Mouse (Mus musculus) liver, adult (tissue): ENCODE measurements around the gene Rtp3.

ENCODE experiments used
- GATA4 ChIP-seq: IDR thresholded peaks from 2 replicates; pipeline ENCODE4 v1.6.1; 2014; ENCODE audit warnings: mild to moderate bottlenecking, low read length; ENCODE audit not compliant: insufficient replicate concordance

Rtp3 gene

DNA sequence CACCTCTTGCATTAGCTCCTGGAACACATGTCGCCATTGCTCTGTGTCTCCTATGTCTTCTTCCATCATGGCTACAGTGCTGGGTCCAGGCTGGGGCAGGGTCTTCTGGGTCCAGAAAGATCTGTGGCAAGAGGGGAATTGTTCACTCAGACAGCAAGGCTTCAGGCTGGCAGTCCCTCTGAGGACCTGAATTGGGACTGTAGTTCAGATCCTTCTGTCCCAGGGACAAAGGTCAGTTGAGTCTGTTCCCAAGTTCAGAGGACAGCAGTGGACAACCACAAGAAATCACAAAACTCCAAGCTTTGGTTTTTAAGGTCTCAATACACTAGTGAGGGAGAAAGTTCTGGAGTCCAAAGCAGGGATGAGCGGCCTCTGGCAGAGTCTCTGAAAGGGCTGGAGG is 840 bp downstream of the Rtp3 start:
- no peak for TF ChIP-seq GATA4

DNA sequence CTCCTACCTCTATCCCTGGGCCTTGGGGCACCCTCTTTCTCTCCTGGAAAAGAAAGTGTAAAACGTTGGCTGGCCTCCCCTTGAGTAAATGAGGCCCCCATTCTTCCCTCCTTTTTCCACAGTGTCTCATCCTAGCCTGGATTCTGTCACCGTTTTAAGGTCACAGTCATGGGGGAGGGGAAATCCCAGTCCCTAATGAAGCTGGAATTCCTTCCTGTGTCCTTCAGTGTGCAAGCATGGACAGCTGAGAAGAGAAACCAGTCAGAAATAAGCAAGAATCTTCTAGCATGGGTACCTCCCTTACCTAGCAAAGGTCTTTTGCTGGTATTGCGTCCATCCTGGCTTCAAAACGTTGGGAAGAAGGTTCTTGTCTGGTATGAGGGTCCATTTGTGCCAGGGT is 1.2 kb downstream of the Rtp3 start:
- no peak for TF ChIP-seq GATA4

DNA sequence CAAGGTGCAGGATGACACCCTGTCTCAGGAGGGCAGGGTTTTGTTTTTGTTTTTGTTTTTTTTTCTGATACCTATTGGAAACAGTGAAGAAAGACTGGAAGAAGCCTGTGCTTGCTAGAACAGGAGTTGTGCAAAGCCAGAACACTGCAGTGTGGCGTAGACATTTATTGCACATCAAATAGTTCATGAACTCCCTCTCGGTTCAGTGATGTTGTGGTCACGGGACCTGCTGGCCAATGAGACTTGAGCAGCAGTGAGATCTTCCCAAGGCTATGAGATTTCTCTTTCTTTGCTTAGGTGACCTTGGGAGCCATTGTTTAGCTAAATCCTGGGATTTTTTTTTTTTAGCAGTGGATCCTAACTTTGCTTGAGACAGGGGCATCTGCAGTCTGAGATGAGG is 2.3 kb downstream of the Rtp3 start:
- TF ChIP-seq GATA4 = no peak

DNA sequence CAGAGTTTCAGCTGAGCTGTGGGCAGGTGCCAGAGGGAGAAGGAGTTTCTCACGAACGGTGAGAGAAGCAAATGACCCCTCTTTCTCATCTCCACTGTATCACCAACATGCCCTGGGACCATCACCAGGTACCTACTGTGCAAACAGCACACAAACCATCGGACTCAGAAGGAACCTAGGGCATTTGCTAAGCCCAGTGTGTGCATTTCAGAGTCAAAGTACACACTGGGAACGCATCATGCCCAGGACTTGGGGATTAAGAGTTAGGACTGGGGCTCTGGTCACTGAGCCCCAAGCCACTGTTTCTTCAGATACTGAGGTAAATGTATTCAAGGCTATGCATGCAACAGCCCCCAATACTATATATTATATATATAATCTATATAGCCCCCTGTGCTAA is 3.1 kb downstream of the Rtp3 start:
- TF ChIP-seq GATA4 = no peak

DNA sequence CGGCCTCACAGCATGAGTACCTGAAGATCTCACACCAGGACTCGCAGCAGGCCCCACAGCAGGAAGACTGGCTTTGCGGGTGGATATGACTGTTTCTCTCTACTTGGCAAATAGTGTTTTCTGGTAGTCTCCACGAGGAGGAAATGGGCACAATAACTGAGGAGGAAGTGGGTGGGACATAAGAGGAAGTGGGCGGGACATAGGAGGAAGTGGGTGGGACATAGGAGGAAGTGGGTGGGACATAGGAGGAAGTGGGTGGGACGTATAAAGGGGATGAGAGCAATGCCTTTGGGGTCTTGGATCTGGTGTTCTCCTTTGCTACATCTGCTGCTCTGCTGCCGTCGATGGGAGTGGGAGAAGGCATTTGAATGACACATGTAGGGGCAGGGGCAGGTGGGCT is 4.4 kb downstream of the Rtp3 start:
- TF ChIP-seq GATA4 = no peak

DNA sequence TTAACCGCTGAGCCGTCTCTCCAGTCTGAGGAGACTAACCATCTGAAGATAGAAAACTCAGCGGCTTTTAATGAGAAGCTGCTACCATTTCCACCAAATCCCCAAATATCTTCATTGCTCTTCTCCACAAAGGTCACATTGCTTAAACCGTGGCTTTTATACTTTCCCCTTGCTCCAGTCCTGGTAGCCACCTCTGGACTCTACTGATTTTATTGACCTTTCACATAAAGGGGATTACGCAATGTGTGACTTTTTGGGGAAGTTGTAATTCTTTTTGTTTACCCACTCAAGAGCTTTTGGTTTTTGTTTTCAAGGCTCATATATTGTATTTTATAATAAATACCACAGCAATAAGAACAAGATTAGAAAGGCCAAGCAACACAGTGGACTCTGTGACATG is 4.8 kb downstream of the Rtp3 start:
- no peak for TF ChIP-seq GATA4

DNA sequence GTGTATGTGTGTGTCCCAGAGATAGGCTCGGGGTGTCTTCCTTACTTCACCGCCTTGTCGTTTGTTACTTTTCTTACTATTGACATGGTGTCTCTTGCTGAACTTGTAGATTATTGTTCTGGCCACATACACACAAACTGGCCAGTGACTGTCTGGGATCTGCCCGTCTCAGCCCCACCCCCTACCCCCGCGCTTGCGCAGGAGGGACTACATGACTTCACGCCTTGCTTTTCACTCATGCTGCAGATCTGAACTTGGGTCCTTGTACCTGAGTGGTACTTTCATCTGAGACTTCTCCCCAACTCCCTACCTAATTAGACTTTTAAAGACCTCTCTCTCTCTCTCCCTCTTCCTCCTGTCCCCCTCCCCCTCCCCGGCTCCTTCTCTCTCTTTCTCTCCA is 6.3 kb downstream of the Rtp3 start:
- TF ChIP-seq GATA4 = no peak

DNA sequence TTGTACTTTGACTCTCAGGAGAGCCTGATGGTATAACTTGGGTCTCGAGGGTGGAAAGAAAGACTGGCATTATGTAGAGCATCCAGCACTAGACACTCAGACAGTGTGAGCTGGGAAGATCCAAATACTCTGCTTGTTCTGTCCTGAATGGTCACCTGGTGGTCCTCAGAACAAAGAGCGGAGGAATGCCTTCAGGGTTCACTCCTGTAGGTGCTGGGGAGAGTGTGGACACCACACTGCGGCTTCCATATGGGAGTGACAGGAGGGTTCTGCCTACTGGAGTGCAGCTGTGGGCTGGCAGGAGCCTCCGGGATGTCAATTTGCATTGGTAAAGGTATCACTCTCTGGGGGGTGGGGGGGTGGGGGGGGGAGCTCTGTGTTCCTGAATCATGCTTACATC is 8.0 kb downstream of the Rtp3 start:
- no peak for TF ChIP-seq GATA4

DNA sequence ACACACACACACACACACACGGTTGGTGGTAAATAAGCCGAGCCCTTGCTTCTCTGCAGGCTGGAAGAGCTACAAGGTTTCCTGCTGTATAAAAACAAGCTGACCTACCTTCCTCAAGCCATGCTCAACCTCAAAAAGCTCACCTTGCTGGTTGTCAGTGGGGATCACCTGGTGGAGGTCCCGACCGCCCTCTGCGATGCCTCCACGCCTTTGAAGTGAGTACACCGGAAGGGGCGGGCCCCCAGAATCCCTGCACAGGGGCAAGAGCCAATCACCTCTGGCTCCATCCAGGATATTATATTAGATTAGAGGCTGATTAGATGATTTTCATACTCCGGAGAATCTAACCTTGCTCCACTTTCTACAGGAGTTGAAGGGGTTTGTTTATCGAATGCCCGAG is 11.0 kb downstream of the Rtp3 start:
- TF ChIP-seq GATA4 = no peak

DNA sequence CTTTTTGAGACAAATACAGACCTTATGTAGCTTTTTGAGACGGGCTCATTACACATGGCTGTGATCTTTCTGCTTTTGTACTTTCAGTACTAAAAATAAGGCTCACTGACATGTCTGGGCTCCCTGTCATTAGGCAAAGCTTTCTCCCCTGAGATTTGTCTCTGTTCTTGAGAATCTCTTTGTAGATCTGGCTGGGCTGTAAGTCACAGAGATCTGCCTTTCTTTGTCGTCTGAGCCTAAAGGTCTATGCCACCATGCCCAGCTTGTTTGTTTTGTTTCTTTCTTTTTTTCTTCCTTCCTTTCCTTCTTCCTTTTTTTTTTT is 24.5 kb downstream of the Rtp3 start:
- no peak for TF ChIP-seq GATA4

DNA sequence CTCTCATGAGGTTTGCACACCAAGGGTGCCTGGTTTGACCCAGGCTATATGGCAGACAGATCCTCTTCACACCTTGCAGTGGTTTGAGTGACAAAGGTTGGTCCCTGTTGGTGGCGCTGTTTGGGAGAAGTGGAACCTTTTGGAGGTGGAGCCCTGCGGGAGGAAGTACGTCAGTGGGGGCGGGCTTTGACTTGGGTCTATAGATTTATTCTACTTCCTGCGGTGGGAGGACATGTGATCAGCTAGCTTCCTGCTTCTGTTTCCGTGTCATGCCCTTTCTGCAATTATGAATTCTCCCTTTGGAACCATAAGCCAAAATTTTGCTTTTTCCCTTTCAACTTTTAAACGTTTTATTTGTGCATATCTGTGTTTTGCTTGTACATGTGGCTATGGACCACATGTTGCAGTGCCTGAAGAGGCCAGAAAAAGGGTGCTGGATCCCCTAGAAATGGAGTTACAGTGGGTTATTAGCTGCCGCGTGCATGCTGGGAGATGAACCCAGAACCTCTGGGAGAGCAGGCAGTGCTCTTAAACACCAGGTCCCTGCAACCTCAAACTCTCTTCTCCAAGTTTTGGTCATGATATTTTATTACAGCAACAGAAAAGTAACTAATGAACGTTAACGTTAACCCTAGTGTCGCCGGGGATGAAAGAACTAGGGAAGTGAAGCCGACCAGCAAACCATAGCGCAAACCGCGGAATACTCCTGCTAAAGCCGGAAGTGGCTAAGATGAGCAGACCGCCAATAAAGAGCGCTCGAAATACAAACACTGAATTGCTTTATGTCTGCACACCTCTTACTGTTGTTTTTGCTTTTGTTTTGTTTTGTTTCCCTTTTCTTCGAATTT is 25.1 kb downstream of the Rtp3 start:
- TF ChIP-seq GATA4 = no peak

DNA sequence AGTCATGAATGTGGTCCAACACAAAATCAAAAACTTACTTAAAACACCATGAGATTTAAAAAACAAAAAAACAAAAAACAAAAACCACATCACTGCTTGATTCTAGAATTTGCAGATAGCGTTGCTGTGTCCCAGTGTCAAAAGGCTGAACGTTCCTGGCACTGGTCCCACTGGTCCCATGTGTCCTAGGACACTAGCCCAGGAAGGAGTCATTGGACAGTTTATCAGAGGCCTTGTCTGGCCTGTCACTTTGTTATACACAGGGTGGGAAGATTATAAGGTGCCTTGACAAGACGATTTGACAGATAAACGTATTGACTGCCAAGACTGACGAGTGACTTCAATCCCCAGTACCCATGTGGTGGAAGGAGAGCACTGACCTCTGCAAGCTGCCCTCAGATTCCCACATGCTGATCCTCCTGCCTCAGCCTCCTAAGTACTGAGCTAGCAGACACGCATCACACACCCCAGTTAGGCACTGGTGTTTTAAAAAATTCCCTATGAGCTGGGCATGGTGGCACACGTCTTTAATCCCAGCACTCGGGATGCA is 26.7 kb downstream of the Rtp3 start:
- TF ChIP-seq GATA4 = no peak

DNA sequence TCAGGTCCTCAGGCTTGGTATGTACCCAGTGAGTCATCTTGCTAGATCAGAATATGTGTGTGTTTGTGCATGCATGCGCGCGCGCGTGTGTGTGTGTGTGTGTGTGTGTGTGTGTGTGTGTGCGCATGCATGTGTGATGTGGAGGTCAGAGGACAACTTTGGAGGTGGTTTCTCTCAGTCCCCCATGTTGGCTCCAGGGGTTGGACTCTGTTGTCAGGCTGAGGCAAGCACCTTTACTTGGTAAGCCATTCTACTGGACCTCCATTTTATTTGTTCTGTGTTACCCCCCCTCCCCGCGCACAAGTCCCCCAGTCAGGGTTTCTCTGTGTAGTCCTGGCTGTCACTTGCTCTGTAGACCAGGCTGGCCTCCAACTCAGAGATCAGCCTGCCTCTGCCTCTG is 29.0 kb downstream of the Rtp3 start:
- no peak for TF ChIP-seq GATA4

DNA sequence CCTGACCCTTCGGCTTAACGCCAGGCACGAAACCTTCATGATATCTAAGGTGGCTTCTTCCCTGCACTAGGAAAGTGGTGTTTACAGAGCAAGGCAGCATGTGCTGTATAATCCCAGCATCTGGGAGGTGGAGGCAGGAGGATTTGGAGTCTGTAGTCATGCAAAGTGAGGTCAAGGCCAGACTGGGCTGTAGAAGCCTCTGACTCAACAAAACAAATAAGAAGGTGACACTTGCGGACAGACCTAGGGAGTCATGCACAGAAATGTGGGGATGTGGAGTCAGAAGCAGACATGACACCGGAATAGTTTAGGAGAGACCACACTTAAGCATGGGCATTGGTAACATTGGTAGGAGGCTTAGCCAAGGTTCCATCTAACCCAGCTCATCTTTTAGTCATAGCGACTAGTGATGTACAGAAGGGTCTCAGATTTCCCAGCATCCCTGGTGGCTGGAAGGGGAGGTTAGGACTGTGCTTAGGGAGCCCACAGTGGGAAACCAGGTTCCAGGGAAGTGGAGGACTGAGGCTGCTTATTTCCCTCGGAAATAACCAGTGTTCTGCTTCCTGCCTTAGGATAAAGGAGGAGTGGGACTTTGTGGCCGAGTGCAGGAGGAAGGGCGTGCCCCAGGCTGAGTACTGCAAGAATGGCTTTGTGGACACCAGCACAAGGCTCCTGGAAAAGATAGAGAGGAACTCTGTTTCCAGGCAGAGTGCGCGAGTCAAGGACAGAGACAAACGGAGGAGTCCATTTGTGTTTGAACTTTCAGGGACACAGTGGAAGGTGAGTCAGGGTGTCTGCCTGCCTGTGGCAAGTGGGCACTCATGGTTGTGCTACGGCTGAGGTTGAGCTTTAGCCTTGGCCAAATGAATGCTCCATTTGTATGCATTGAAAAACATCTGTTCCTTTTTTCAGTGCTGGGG is 29.9 kb downstream of the Rtp3 start:
- no peak for TF ChIP-seq GATA4

DNA sequence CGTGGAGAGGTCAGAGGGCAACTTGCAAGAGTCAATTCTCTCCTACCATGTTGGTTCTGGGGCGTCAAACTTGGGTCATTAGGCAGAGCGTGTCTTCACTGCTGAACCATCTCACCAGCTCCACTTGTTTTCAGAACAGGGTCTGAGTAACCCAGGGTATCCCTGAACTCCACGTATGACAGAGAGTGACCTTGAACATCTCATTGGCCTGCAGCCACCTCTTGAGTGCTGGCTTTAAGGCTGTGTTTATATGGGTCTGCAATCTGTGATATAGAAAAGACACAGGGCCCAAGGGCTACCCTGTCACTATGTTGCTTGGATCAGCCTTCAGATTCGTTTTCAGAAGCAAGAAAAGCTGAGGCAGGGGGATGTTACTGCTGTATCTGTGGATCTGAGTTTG is 30.7 kb downstream of the Rtp3 start:
- TF ChIP-seq GATA4 = no peak

DNA sequence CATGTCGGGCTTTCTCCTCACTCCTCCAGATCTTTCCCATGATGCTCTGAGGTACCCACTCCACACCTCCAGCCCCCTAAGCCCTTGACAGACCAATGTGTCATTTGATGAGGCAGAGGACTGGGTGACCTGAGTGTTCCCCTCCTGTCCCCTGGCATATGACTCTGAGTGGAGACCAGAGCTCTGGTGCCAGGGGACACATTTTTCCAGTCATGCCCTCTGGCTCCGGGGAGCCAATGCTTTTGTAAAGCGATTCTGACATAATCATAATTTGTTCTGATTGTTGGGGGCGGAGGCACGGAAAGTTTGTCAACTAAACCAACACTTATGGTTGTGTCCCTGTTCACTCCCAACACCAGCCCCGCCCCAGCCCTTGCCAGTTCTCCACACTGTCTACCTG is 34.4 kb downstream of the Rtp3 start:
- no peak for TF ChIP-seq GATA4
